Mouse (Mus musculus) adrenal gland, postnatal 4 days (tissue): ENCODE measurements around the gene Tmem251. TPM values are rescaled to one million over a fixed set of nuclear protein-coding genes. Genes with fewer than 3 reads are reported as not detected.

Source experiments
- total RNA-seq, 2 experiments: library from RNA; stranded (reverse); gene quantifications; 2 replicates each; pipeline ENCODE4 v1.2.3; 2021

Gene Tmem251
- total RNA-seq, 2 experiments from 2014 or later = 4.5 to 4.8 TPM

Other genes starting within 250 kb of the Tmem251 start
- gene Chga, start 188.8 kb upstream of the Tmem251 start, total RNA-seq = 1,000 to 10,000 TPM; 1,913 to 1,920 TPM
- gene Itpk1, start 38.8 kb upstream of the Tmem251 start, total RNA-seq = 10 to 100 TPM; 46.6 to 57.7 TPM
- gene Moap1, start 101 bp upstream of the Tmem251 start, total RNA-seq = 10 to 100 TPM; 10.1 to 12.2 TPM
- gene Gm28051, start 14.0 kb downstream of the Tmem251 start, total RNA-seq = not detected
- gene Gon7, start 14.0 kb downstream of the Tmem251 start, total RNA-seq = 10 to 100 TPM; 11.9 to 16.8 TPM
- gene Ubr7, start 14.2 kb downstream of the Tmem251 start, total RNA-seq = 10 to 100 TPM; 48.8 to 49.9 TPM
- 1 to 10 TPM; 6.9 to 7.1 TPM for gene Gm20604, start 14.9 kb downstream of the Tmem251 start, total RNA-seq
- 10 to 100 TPM; 52.5 to 54.0 TPM for gene Btbd7, start 134.7 kb downstream of the Tmem251 start, total RNA-seq
- not detected for gene Cox8c, start 155.6 kb downstream of the Tmem251 start, total RNA-seq
- gene Unc79, start 205.1 kb downstream of the Tmem251 start, total RNA-seq = 1 to 10 TPM; 8.2 to 8.7 TPM